Mouse (Mus musculus): ENCODE measurements around the gene Gtf3c3. TPM values are rescaled to one million over a fixed set of nuclear protein-coding genes. Genes with fewer than 3 reads are reported as not detected.
A peak's percentile ranks its signal among the peaks of the same experiment; 100 is the strongest.

The Gtf3c3 gene
- 15.0 and 17.1 TPM in 2 replicates for polyA plus RNA-seq (2015; fragmentation: Nextera tagmentation; extraction: Ambion mirVana)

DNA sequence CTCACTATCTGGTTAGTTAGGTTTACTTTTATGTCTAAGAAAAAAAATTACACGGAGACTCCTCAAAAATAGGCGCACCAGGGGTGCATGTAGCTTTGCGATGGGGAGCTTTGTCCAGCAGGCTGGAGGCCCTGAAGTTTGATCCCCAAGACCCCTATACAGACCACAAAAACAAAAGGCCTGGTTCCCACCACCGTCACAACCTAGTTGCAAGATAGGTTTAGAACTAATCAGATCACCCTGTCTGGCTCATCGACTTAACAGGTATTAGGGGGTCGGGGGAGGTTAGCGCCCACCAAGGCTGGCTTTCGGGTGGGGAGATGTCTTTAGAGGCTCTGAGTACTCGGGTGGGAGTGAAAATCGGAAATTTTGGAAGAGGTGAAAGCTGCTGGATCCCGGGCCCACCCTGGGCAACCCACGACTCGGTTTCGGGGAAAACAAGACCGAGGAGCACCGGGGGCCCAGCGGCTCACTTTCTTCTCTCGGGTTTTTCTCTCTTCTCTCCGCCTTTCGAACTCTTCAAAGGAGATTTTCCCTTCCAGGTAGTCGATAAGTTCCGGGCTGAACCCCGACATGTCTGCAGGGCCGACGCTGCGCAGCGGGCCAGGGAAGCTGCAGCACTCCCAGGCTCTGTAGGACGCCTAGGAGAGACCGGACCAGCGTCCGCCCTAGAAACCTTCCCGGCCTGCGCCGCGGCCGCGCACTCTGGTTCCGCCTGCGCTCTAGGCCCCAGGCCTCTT, at the start of gene Gtf3c3:
Gene Gtf3c3 (minus strand): TSS at position 632 of the 740 bp plus-strand sequence.
- DNase-seq (ENCODE audit: low spot score): peak; percentile 71

DNA sequence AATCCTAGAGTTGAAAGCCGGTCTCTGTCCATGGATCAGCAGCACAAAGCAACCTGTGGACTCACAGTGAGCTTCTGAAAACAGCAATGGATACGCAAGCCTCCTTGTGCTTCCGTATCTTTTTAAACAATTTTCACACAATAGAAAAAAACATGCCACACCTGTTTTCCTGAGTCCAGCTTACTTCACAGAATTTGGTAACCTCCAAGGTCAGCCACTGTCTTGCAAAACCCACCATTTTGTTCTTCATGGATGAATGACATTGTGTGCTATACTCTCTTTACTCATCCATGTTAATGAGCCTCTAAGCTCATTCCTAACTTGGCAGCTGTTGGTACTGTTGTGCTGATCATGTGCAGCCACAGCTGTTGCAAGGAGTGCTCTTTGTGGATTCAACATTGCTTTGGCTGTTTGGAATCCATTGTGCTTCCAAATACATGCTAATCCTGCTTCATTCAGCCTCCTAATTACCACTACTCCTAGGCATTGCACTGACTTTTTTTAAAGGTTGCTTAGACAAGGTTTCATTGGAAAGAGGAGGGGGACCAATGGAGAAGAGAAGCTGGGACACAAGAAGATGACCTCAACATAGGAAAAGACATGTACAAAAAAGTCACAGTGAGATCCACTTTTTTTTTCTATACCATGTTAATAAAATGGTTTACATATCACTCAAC, 46.1 kb upstream of the Gtf3c3 start:
- DNase-seq (ENCODE audit: low spot score): no peak

DNA sequence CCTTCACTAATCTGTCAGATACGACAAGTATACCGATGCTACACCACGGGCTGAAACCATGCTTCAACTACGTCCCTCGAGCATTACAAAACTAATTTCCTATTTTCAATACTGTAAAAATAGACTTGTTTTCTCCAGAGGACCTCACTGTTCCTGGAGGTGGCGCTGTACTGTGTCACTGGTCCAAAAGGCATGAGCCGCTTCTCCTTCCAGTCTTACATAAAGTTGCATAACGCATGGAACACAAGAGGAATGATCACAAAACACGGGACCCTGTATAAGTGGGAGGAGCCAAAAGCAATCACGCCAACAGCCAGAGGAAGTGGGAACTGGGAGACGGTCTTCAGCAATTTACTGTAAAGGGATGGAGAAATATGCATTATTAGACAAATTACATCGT, 41.7 kb upstream of the Gtf3c3 start:
- DNase-seq (ENCODE audit: low spot score): no peak

DNA sequence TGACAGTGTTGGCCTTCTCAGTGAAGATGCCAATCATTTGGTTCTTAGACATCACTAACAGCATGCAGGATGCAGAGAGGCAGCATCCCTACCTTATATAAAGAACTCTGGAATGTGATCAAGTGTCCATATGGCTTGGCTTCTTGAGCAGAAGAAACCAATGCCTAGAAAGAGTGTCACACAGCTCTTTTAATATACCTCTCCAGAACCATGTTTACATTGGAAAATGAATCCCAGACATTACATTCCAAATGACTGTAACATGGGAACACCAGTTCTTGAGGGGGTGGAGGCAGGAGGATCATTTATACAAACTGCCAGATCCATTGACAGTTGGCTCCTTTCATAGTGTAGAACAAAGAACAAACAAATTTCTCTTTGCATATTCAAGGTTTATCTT, 29.9 kb upstream of the Gtf3c3 start:
- no peak for DNase-seq (ENCODE audit: low spot score)

DNA sequence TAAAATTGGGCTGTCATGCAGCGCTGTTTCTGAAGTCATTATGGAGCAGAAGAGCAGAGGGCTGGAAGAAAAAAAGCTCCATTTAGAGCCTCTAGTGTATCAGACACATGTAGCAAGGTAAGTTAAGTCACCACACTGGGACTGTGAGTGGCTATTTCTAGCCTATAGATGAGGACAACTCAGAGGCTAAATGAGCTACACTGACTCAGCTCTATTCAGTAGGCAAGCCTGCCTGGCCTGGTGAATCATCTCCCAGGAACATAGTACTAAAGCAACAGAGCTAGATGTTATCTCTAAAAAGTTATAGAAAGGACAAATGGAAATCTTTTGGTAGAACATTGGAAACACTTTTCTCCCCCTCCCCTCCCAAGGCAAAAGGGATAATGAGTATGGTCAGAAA, 28.6 kb upstream of the Gtf3c3 start:
- no peak for DNase-seq (ENCODE audit: low spot score)

DNA sequence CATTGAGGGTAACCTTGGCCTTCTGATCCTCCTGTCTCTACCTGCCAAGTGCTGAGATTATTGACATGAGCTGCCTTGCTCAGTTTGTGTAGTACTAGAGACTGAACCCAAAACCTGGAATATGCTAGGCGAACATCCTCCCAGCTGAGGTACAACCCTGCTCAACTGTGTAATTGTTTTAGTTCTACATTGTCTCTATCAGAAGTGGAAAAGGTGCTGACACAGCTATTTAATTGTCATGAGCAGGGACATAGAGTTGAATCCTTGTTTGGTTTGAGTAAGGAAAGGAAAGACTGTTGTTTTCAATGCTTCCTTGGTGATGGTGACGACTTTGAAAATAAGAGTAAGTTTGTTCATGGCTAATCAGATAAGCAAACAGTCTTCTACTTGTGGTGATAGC, 13.3 kb upstream of the Gtf3c3 start:
- no peak for DNase-seq (ENCODE audit: low spot score)

DNA sequence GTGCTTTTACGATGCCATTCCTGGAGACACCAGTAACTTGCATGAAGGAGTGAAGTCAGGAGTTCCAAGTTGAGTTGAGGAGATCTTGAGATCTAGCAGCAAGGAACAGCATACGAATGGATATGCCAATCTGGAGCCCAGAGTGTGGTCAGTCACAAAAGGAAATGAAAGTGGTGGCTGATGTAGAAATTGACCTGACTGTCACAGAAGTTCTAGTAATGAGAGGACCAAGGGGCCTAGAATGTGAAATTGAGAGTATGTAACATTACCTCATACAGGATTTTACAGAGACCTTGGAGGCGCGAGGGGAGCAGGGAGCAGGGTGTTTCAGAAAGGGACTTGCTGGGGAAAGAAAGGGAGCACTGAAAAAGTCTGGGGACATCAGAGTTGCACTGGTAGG, 10.1 kb upstream of the Gtf3c3 start:
- DNase-seq (ENCODE audit: low spot score): no peak

DNA sequence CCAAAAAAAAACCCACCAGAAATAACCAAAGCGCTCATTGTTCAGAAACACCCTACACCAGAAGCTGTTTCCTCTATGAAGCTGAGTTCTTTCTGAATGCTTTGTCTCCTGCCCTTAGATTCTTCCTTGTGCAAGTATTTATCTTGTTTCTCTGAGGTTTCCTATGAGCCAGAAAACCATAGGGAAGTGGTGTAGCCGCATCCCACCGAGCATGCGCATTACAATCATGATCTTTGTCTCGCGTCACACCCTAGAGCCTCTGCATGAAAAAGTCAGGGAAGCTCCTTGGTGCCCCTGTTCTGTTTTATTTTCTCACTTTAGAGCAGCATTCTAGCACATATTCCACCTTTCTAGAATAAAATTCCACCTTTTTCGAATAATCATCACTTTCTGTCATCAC, 4.9 kb upstream of the Gtf3c3 start:
- DNase-seq (ENCODE audit: low spot score): peak; percentile 37

DNA sequence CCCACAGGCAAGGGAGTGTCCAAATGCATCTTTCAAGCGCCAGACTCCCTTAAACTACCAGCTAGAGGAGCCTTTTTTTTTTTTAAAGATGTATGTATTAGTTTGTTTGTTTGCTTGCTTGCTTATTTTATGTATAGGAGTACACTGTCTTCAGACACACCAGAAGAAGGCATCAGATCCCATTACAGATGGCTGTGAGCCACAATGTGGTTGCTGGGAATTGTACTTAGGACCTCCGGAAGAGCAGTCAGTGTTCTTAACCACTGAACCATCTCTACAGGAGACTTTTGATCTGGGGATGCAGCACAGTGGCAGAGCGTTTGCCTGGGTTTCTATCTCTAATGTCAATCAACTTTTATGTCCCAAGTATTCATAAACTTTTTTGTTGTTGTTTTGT, 307 bp upstream of the Gtf3c3 start:
- DNase-seq (ENCODE audit: low spot score): no peak

DNA sequence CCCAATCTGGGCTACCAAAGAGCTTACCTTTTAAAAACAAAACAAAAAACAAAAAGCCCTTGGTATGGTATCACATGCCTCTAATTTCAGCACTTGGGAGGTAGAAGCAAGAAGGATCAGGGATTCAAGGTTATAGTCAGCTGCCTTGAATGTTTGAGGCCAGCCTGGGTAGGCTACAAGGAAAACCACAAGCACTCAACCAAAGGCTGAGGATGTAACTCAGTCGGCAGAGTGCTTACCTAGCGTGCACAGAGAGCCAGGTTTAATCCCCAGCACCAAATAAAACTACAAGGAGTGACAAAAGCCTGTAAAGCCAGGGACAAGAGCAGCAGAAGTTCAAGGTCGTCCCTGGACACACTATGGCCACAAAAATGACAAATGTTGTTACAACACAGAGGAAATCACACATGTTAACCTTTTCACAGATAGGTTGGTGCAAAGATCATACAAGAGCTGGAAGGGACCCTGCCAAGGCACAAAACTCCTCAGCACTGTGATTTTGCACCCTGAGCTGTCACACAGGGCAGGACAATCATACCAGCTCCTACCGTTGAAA, 16.5 kb downstream of the Gtf3c3 start:
- peak; percentile 44 for DNase-seq (ENCODE audit: low spot score)

DNA sequence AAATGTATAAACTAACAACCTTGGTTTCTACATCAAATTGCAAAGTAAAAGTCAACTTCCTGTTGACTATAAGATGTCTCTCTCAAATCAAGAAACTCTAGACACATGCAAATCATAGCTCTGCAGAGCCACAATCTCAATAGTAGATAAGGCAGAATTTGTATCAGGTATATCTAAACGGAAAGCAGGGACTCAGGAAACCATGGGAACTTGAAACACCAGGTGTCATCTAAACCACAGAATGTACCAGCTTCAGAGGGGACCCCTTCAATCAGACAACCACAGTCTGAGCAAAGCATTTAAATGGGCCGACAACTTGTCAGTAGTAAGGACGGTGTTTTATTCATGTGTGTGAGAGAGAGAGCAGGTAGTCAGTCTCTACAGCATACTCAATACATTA, 17.1 kb downstream of the Gtf3c3 start:
- peak; percentile 82 for DNase-seq (ENCODE audit: low spot score)

DNA sequence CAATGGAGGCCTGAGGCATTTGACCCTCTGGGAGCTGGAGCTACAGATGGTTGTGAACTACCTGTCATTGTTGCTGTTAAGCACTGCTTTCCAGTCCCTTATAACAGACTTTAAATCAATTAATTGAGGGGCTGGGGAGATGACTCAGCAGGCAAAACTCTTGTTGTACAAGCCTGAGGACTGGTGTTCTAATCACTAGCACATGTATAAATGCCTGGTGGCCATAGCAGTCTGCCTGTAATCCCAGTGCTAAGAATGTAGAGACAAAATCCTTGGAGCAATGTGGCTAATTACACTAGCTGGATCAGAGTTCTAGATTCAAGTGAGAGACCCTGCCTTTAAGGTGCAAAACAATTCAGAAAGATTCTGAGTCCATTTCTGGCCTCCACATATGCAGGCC, 36.0 kb downstream of the Gtf3c3 start:
- no peak for DNase-seq (ENCODE audit: low spot score)

DNA sequence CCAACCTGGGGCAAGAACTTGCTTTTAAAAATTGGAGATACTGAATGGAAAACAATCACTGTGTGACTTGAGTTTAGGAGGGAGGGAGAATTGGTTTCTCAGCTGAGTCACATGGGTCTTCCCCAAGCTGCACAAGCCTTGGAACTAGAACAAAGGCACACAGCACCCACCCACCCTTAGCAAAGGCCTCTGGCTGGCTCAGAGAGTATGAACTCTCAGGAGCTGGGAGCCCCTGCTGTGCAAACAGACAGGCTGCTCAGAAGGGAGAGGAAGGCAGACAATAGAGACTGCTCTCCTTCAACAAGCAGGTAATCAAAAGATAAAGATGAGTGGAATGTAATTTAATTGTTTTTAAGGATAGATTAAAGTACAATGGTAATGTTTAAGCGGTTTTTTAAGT, 54.5 kb downstream of the Gtf3c3 start:
- DNase-seq (ENCODE audit: low spot score): no peak

DNA sequence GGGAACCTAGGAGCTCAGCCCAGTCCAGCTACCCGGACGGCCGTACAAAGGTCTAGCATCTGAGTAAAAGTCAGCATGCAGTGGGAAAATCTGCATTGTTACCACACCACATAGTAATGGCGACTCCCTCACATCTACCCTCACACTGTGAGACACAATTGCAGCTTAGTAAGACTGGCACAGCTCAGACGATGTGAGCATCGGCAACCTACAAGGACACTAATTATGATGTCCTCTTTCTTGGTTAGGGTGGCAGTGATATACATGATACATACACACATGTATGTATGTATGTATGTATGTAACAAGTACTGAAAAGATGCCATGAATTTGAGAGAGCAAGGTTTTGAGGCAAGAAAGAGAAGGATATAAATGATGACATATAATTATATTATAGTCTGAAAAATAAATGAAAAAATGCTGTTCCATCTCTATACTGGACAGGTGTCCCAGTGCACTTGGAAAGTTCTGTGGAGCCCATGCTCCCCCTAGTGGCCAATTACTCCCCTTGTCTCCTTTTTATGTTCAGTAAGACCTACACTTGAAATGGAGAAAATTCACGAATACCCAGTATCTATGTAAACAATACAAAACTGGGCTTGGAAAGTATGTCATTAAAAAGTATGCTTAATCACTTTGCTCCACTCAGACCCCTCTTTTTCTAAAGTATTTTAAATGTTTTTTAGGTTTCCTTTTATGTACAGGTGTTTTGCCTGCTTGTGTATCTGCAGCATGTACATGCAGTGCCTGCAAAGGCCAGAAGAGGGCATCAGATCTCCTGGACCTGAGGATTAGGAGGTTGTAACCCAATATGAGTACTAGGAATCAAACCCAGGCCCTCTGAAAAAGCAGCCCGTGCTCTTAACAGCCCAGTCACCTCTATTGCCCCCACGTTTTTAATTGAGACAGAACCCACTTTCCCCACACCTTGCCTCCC, 57.5 kb downstream of the Gtf3c3 start:
- peak; percentile 61 for DNase-seq (ENCODE audit: low spot score)

DNA sequence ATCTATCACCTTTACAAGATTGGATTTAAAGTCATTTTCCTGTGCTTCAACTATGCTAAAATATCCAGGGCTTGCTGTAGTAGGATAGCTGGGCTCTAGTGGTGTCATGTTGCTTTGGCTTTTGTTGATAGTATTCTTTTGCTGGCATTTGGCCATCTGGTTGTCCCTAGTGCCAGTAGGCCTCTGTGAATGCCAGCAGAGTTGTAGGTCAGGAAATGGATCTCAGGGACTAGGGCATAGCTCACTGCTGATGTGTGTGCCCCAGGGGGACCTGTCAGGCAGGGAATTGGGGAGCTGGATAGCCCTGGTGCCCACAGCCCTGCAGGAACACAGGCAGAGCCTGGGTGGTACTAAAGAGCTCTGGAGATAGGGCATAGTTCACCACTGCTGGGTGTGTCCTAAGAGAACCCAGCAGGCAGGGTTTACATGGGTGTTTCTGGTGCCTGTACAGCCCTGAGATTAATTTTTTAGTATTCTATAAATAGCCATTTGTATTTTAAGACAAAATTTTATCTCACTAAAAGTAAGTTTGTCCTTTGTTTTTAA, 61.2 kb downstream of the Gtf3c3 start:
- no peak for DNase-seq (ENCODE audit: low spot score)

DNA sequence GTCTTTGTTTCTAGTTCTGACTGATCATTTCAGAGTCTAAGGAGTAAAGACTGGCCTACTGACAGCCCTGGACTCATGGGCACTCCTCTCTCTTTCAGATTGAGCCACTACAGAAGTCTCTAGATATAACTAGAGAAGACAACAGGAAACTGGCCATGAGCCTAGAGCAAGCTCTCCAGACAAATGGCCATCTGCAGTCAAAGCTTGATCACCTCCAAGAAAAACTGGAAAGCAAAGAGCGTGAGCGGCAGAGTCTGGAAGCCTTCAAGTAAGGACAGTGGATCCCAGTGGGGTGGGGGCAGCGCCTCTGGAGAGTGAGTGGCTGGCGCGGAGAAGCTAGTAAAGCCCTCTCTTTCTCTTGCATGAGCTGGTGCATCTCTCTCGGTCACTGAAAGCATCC, 82.2 kb downstream of the Gtf3c3 start:
- no peak for DNase-seq (ENCODE audit: low spot score)

DNA sequence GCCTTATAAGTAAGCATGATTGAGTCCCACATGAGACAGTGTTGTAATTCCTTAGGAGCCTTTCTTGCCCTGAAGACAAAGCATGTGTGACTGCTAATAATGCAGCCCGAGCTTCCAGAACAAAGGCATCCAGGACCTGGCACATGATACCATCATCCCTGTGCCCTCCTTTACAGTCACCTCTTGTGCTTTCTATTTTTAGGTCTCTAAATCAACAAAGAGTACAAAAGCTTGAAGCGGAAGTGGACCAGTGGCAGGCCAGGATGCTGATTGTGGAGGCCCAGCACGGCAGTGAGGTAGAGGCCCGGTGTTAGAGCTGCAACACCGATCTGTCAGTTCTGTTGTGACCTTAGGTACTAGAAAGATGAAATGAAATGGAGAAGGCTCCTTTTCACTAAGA, 83.3 kb downstream of the Gtf3c3 start:
- DNase-seq (ENCODE audit: low spot score): no peak

DNA sequence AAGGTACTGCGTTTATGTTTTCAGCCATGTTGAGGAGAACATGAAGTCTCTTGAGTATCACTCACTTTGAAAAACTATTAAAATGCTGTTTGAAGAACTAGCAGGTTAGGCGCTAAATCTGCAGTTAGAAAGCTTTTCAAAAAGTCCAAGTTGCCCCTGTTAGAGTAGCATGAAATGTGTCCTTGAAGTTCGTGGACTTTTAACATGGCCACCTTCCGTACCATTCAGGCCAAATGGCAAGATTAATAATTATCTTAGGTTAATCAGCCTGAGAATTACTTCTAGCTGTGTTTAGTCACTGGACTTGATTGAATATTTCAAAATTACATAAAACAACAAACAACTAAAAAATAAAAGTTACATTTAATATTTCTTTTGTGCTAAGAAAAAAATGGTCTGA, 84.0 kb downstream of the Gtf3c3 start:
- no peak for DNase-seq (ENCODE audit: low spot score)

Data from thymus, postnatal 0 days (tissue).